Mouse (Mus musculus) testis, adult 2 months (tissue): ENCODE measurements around the gene Olfr420.

Experiments
- CTCF ChIP-seq: fragments of 200-500 bp; IDR thresholded peaks from 2 replicates; pipeline ENCODE4 v1.5.1; 2012; ENCODE audit warnings: low read depth, mild to moderate bottlenecking, inconsistent platforms, low read length, moderate library complexity; ENCODE audit not compliant: control insufficient read depth, insufficient read depth, insufficient replicate concordance
- POLR2A ChIP-seq: fragments of 200-500 bp; IDR thresholded peaks from 2 replicates; pipeline ENCODE4 v1.6.1; 2012; ENCODE audit warnings: low read depth, mild to moderate bottlenecking, inconsistent platforms, low read length, moderate library complexity; ENCODE audit not compliant: control insufficient read depth

DNA sequence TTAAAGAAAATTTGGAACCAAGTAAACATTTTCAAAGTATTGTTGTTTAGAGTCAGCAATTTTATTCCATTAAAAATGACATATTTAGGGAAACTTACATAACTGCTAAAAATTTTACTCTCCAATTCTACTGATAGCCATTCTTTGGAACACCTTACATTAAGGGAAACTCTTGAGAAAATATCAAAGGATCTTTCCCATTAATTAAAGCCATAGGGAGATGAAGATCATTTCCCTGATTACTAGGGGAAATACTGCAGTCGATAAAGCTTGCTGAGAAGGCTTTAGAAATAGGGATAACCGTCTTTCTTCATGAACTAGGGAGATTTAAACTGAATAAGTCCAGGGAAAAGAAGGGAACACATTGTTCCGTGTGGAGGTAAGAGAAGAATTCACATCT, 24.2 kb upstream of the Olfr420 start, which contains the start of gene Olfr424:
- TF ChIP-seq CTCF (no peak), POLR2A (no peak)
